Mouse (Mus musculus) right cerebral cortex, postnatal 36 days (tissue): ENCODE measurements at regions not wholly inside any gene's neighbourhood (a gene's known extent, or its start where the extent isn't known, plus 50 kb on each side); places are given as distances from the start of the nearest gene placed in this dataset.
"Not testable (repeated sequence)": the region's sequence is repeated elsewhere in the genome, so short reads cannot be mapped to it uniquely, and the experiment has no call there.

Experiments used
- DNase-seq, 2 experiments: peaks; one replicate each; pipeline ENCODE4 v3.0.0; 2022; ENCODE audit warnings: low spot score in 2 of 2, mixed read lengths in 1 of 2

GRCm38 (mm10) chr9:32940919-32941767, 305.1 kb downstream of the Ets1 start:
- DNase-seq, result no peak

- DNase-seq, result no peak
Observed at GRCm38 (mm10) chr9:32941768-32942030, 305.7 kb downstream of the Ets1 start.

- no peak for DNase-seq
Observed at GRCm38 (mm10) chr9:32947221-32947620, 311.2 kb downstream of the Ets1 start.

- no peak for DNase-seq
Observed at GRCm38 (mm10) chr9:32949036-32949435, 313.0 kb downstream of the Ets1 start.

GRCm38 (mm10) chr9:32958716-32959115, 322.7 kb downstream of the Ets1 start:
- DNase-seq, result no peak

GRCm38 (mm10) chr9:32959468-32959867, 323.4 kb downstream of the Ets1 start:
- not testable (repeated sequence) for DNase-seq

- DNase-seq, result no peak
Observed at GRCm38 (mm10) chr9:32962679-32963205, 326.7 kb downstream of the Ets1 start.

GRCm38 (mm10) chr9:32968446-32968845, 332.4 kb downstream of the Ets1 start:
- DNase-seq, result no peak

- DNase-seq, result no peak
Observed at GRCm38 (mm10) chr9:32971421-32971820, 335.4 kb downstream of the Ets1 start.

GRCm38 (mm10) chr9:32971926-32972325, 335.9 kb downstream of the Ets1 start:
- DNase-seq, result no peak

- no peak for DNase-seq
Observed at GRCm38 (mm10) chr9:32972431-32973052, 336.5 kb downstream of the Ets1 start.

- DNase-seq, result no peak
Observed at GRCm38 (mm10) chr9:32977732-32978131, 341.7 kb downstream of the Ets1 start.

GRCm38 (mm10) chr9:32980846-32981245, 344.8 kb downstream of the Ets1 start:
- no peak for DNase-seq

- DNase-seq, result no peak
Observed at GRCm38 (mm10) chr9:32983182-32983581, 347.2 kb downstream of the Ets1 start.

- DNase-seq, result no peak
Observed at GRCm38 (mm10) chr9:32986836-32987673, 351.0 kb downstream of the Ets1 start.

GRCm38 (mm10) chr9:32989006-32989405, 353.0 kb downstream of the Ets1 start:
- no peak for DNase-seq

GRCm38 (mm10) chr9:32998323-32998722, 362.3 kb downstream of the Ets1 start:
- no peak for DNase-seq

- DNase-seq, result no peak
Observed at GRCm38 (mm10) chr9:33000691-33001164, 364.7 kb downstream of the Ets1 start.

GRCm38 (mm10) chr9:33001165-33001949, 365.3 kb downstream of the Ets1 start:
- DNase-seq, result no peak

GRCm38 (mm10) chr9:33003880-33004279, 367.9 kb downstream of the Ets1 start:
- DNase-seq, result no peak

GRCm38 (mm10) chr9:33004536-33004935, 368.5 kb downstream of the Ets1 start:
- DNase-seq, result no peak
